Mouse (Mus musculus): ENCODE measurements at regions not wholly inside any gene's neighbourhood (a gene's known extent, or its start where the extent isn't known, plus 50 kb on each side); places are given as distances from the start of the nearest gene placed in this dataset.

- Histone ChIP-seq H3K36me3 (ENCODE audit: control insufficient read depth, insufficient read depth, low read length, poor library complexity, severe bottlenecking) (no peaks in the 10 kb centered on the region), H3K9ac (ENCODE audit: insufficient read depth, low read depth, low read length, poor library complexity, severe bottlenecking) (no peak overlapping the region), H3K27ac (ENCODE audit: insufficient read depth, low read depth, low read length, poor library complexity, severe bottlenecking) (no peak overlapping the region), H3K4me1 (ENCODE audit: control insufficient read depth in 2 of 2, insufficient read depth in 2 of 2, low read length in 2 of 2, poor library complexity in 1 of 2) (no peaks in the 10 kb centered on the region), H3K9me3 (ENCODE audit: control insufficient read depth, insufficient read depth, low read depth, low read length) (no peaks in the 10 kb centered on the region), H3K4me3 (ENCODE audit: insufficient read depth in 1 of 2, low read depth in 1 of 2, low read length in 2 of 2, poor library complexity in 1 of 2, severe bottlenecking in 1 of 2) (no peak overlapping the region)
- no peak for TF ChIP-seq HCFC1 (IDR thresholded peaks at IDR 0.05; ENCODE audit: borderline replicate concordance, insufficient read depth, low read length)
- no peak for TF ChIP-seq ZC3H11A (IDR thresholded peaks at IDR 0.05; ENCODE audit: borderline replicate concordance, low read depth, low read length)
- TF ChIP-seq MAFK (IDR thresholded peaks at IDR 0.05; ENCODE audit: insufficient read depth, low read depth, low read length), result no peak
- TF ChIP-seq ZNF384 (IDR thresholded peaks at IDR 0.05; ENCODE audit: low read depth, low read length), result no peak
- no peak for TF ChIP-seq CHD2 (IDR thresholded peaks at IDR 0.05; ENCODE audit: low read depth, low read length)
- DNase-seq (ENCODE audit: low read depth, low spot score), result no peak
- in situ Hi-C loops (cut with MboI; ENCODE audit: low sequenced_read_pairs in 2 of 2, unreplicated experiment in 2 of 2), result no loop called here
Measured at GRCm38 (mm10) chr2:12799153-12799925, 124.5 kb upstream of the Pter start.

- no peak overlapping the region for H3K4me3 ChIP-seq (ENCODE audit: insufficient read depth in 1 of 2, low read depth in 1 of 2, low read length in 2 of 2, poor library complexity in 1 of 2, severe bottlenecking in 1 of 2)
- no peak for TF ChIP-seq ZNF384 (IDR thresholded peaks at IDR 0.05; ENCODE audit: low read depth, low read length)
- TF ChIP-seq CHD2 (IDR thresholded peaks at IDR 0.05; ENCODE audit: low read depth, low read length), result no peak
- TF ChIP-seq HCFC1 (IDR thresholded peaks at IDR 0.05; ENCODE audit: borderline replicate concordance, insufficient read depth, low read length), result no peak
- TF ChIP-seq ZC3H11A (IDR thresholded peaks at IDR 0.05; ENCODE audit: borderline replicate concordance, low read depth, low read length), result no peak
- no peak for TF ChIP-seq MAFK (IDR thresholded peaks at IDR 0.05; ENCODE audit: insufficient read depth, low read depth, low read length)
- H3K9me3 ChIP-seq (ENCODE audit: control insufficient read depth, insufficient read depth, low read depth, low read length), result no peaks in the 10 kb centered on the region
- H3K4me1 ChIP-seq (ENCODE audit: control insufficient read depth in 2 of 2, insufficient read depth in 2 of 2, low read length in 2 of 2, poor library complexity in 1 of 2), result no peaks in the 10 kb centered on the region
- no peak overlapping the region for H3K27ac ChIP-seq (ENCODE audit: insufficient read depth, low read depth, low read length, poor library complexity, severe bottlenecking)
- DNase-seq (ENCODE audit: low read depth, low spot score), result no peak
- no peak overlapping the region for H3K9ac ChIP-seq (ENCODE audit: insufficient read depth, low read depth, low read length, poor library complexity, severe bottlenecking)
- in situ Hi-C loops (cut with MboI; ENCODE audit: low sequenced_read_pairs in 2 of 2, unreplicated experiment in 2 of 2), result no loop called here
- H3K36me3 ChIP-seq (ENCODE audit: control insufficient read depth, insufficient read depth, low read length, poor library complexity, severe bottlenecking), result no peaks in the 10 kb centered on the region
Measured at GRCm38 (mm10) chr2:12802667-12803066, 121.2 kb upstream of the Pter start.

GRCm38 (mm10) chr2:12805096-12805495 is 118.7 kb upstream of the Pter start:
- TF ChIP-seq MAFK (IDR thresholded peaks at IDR 0.05; ENCODE audit: insufficient read depth, low read depth, low read length) (no peak), ZNF384 (IDR thresholded peaks at IDR 0.05; ENCODE audit: low read depth, low read length) (no peak), ZC3H11A (IDR thresholded peaks at IDR 0.05; ENCODE audit: borderline replicate concordance, low read depth, low read length) (no peak), HCFC1 (IDR thresholded peaks at IDR 0.05; ENCODE audit: borderline replicate concordance, insufficient read depth, low read length) (no peak), CHD2 (IDR thresholded peaks at IDR 0.05; ENCODE audit: low read depth, low read length) (no peak)
- no peaks in the 10 kb centered on the region for H3K9me3 ChIP-seq (ENCODE audit: control insufficient read depth, insufficient read depth, low read depth, low read length)
- DNase-seq (ENCODE audit: low read depth, low spot score), result no peak
- no peak overlapping the region for H3K9ac ChIP-seq (ENCODE audit: insufficient read depth, low read depth, low read length, poor library complexity, severe bottlenecking)
- H3K4me3 ChIP-seq (ENCODE audit: insufficient read depth in 1 of 2, low read depth in 1 of 2, low read length in 2 of 2, poor library complexity in 1 of 2, severe bottlenecking in 1 of 2), result no peak overlapping the region
- H3K36me3 ChIP-seq (ENCODE audit: control insufficient read depth, insufficient read depth, low read length, poor library complexity, severe bottlenecking), result no peaks in the 10 kb centered on the region
- no peak overlapping the region for H3K27ac ChIP-seq (ENCODE audit: insufficient read depth, low read depth, low read length, poor library complexity, severe bottlenecking)
- in situ Hi-C loops (cut with MboI; ENCODE audit: low sequenced_read_pairs in 2 of 2, unreplicated experiment in 2 of 2), result no loop called here
- no peaks in the 10 kb centered on the region for H3K4me1 ChIP-seq (ENCODE audit: control insufficient read depth in 2 of 2, insufficient read depth in 2 of 2, low read length in 2 of 2, poor library complexity in 1 of 2)

- in situ Hi-C loops (cut with MboI; ENCODE audit: low sequenced_read_pairs in 2 of 2, unreplicated experiment in 2 of 2), result no loop called here
- DNase-seq (ENCODE audit: low read depth, low spot score), result no peak
- H3K9me3 ChIP-seq (ENCODE audit: control insufficient read depth, insufficient read depth, low read depth, low read length), result no peaks in the 10 kb centered on the region
- no peak overlapping the region for H3K4me3 ChIP-seq (ENCODE audit: insufficient read depth in 1 of 2, low read depth in 1 of 2, low read length in 2 of 2, poor library complexity in 1 of 2, severe bottlenecking in 1 of 2)
- no peaks in the 10 kb centered on the region for H3K4me1 ChIP-seq (ENCODE audit: control insufficient read depth in 2 of 2, insufficient read depth in 2 of 2, low read length in 2 of 2, poor library complexity in 1 of 2)
- no peak overlapping the region for H3K9ac ChIP-seq (ENCODE audit: insufficient read depth, low read depth, low read length, poor library complexity, severe bottlenecking)
- TF ChIP-seq ZC3H11A (IDR thresholded peaks at IDR 0.05; ENCODE audit: borderline replicate concordance, low read depth, low read length) (no peak), HCFC1 (IDR thresholded peaks at IDR 0.05; ENCODE audit: borderline replicate concordance, insufficient read depth, low read length) (no peak), CHD2 (IDR thresholded peaks at IDR 0.05; ENCODE audit: low read depth, low read length) (no peak), MAFK (IDR thresholded peaks at IDR 0.05; ENCODE audit: insufficient read depth, low read depth, low read length) (no peak), ZNF384 (IDR thresholded peaks at IDR 0.05; ENCODE audit: low read depth, low read length) (no peak)
- H3K27ac ChIP-seq (ENCODE audit: insufficient read depth, low read depth, low read length, poor library complexity, severe bottlenecking), result no peak overlapping the region
- H3K36me3 ChIP-seq (ENCODE audit: control insufficient read depth, insufficient read depth, low read length, poor library complexity, severe bottlenecking), result no peaks in the 10 kb centered on the region
Measured at GRCm38 (mm10) chr2:12808466-12808865, 115.4 kb upstream of the Pter start.

All from ES-E14 (cell line).